Mouse (Mus musculus) heart, adult 2 months (tissue): ENCODE measurements around the gene Sorbs1.

ENCODE experiments used
- CTCF ChIP-seq: fragments of 200-600 bp; IDR thresholded peaks from 2 replicates; pipeline ENCODE4 v1.8.1; 2022; ENCODE audit warnings: antibody characterized with exemption, mild to moderate bottlenecking, moderate library complexity
- EP300 ChIP-seq: fragments of 200-500 bp; IDR thresholded peaks from 2 replicates; pipeline ENCODE4 v1.6.1; 2011; ENCODE audit warnings: low read depth, low read length, control low read depth; ENCODE audit not compliant: insufficient read depth
- POLR2A ChIP-seq: fragments of 200-500 bp; IDR thresholded peaks from 2 replicates; pipeline ENCODE4 v1.6.1; 2011; ENCODE audit warnings: mild to moderate bottlenecking, low read depth, low read length, control low read depth; ENCODE audit not compliant: insufficient read depth

GRCm38 (mm10) chr19:40310410-40311130 is 203.0 kb downstream of the Sorbs1 start:
- TF ChIP-seq POLR2A: no peak
- TF ChIP-seq CTCF: no peak
- no peak for TF ChIP-seq EP300
